Mouse (Mus musculus): ENCODE measurements around the gene Lhcgr. TPM values are rescaled to one million over a fixed set of nuclear protein-coding genes. Genes with fewer than 3 reads are reported as not detected.
A peak's percentile ranks its signal among the peaks of the same experiment; 100 is the strongest.

The Lhcgr gene
- total and polyA plus RNA-seq, 2 experiments from 2014 or later = 0.95 to 1.2 TPM

DNA sequence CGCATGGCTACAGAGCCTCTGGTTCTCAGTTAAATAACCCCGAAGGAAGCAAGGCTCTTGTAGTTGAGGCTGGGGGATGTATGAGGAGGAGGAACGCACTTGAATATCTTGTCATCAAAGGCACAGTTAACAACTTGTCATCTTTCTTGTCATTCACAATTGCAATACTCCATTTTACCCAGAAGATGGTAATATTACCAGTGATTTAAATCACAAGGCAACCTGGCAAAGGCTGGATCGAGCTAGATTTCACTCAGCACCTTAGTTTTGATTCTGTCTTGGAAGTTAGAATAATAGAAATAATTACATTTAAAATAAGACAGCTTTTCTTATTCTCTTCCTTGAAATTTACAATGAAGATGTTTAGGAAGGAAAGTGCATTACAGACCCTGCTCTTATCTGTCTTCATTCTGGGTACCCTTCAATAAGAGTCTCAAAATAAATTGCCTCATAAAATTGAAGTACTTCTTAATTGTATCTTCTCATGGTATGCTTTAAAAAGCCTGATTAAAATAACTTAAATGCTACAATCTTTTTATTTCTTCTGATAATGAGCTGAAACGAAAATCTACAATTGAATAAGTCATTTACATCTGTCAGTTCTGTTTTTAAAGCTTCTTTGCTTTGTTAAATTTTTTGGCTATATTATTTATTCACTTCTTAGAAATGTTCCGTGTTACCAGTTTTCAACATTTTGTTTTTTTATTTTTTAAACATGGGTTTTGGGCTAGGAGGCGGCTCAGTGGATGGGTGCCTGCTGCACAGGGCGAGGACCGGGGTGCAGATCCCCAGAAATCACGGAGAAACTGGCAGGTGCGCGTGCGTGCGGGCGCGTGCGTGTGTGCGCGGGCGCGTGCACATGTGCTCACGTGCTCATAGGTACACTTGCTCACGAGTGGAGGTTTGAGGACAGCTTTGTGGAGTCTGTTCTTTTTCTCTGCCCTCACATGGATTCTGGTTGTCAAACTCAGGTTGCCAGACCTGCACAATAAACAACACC lies 116.2 kb downstream of the Lhcgr start:
- peak; percentile 70 for DNase-seq
- 80% methylated on average over 23 of the region's 23 CpGs for WGBS
- 0 out of 2 replicates have a peak overlapping the region, but pooled peaks have one; percentile 4 for H3K27ac ChIP-seq (ENCODE audit: low read depth, low read length)

DNA sequence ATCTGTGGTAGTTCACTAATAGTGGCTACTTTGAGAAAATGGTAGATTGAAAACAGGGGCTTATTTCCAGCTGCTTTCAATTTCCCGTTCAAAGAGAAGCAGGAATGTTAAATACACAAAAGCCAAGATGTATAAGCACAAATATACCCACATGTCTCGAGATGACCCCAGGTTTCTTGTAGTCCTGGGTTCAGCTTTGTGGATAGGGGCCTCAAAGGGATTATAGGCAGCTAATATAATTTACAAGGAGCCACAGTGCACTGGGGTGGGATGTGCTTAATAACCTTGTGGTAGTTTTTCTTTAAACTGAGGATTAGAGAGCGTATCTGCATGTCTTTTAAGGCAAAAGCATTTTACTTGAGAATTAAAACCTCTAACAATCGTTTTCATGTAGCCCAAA lies 121.0 kb downstream of the Lhcgr start:
- no peaks in the 10 kb centered on the region for H3K9me3 ChIP-seq (ENCODE audit: low read length)
- no peak for TF ChIP-seq CTCF (IDR thresholded peaks at IDR 0.05; ENCODE audit: low read depth)
- no peak for DNase-seq

More for the DNA sequence above, 116.2 kb downstream of the Lhcgr start:
- Histone ChIP-seq H3K36me3 (ENCODE audit: insufficient read depth) (no peaks in the 10 kb centered on the region), H3K27me3 (ENCODE audit: insufficient read depth, low read length) (no peaks in the 10 kb centered on the region), H3K4me2 (ENCODE audit: low read depth) (no peak overlapping the region), H3K9me3 (ENCODE audit: low read length) (no peaks in the 10 kb centered on the region), H3K4me3 (ENCODE audit: low read depth, low read length) (no peak overlapping the region), H3K4me1 (ENCODE audit: insufficient read depth) (no peaks in the 10 kb centered on the region), H3K9ac (no peak overlapping the region)
- ATAC-seq = peak; percentile 84
- TF ChIP-seq CTCF (IDR thresholded peaks at IDR 0.05; ENCODE audit: low read depth) = peak; percentile 64

DNA sequence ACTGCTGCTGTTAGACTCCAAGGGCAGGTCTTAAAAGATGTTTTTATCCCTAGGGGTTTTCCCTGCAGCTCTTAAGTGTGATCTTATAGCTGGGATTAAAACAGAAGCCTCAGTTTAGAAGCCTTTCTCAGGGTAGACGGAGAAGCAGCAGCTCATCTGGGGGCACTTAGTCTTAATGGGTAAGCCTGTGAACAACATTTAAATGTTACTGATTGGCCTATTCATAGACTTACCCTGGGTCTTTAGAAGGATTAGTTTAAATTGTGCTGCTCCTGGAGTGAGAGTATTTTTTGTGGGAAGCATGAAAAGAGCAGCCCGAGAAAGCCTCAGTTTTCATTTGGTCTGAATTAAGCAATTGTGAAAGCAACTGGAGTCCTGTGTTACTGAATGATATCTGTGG lies 121.9 kb downstream of the Lhcgr start:
- no peaks in the 10 kb centered on the region for H3K9me3 ChIP-seq (ENCODE audit: low read length)
- H3K4me2 ChIP-seq (ENCODE audit: low read depth) = no peak overlapping the region
- peak; percentile 23 for DNase-seq
- no peaks in the 10 kb centered on the region for H3K36me3 ChIP-seq (ENCODE audit: insufficient read depth)
- no peak for TF ChIP-seq CTCF (IDR thresholded peaks at IDR 0.05; ENCODE audit: low read depth)
- H3K27me3 ChIP-seq (ENCODE audit: insufficient read depth, low read length) = no peaks in the 10 kb centered on the region
- no peaks in the 10 kb centered on the region for H3K4me1 ChIP-seq (ENCODE audit: insufficient read depth)
- H3K27ac ChIP-seq (ENCODE audit: low read depth, low read length) = no peak overlapping the region
- WGBS = 19% methylated on average over 2 of the region's 2 CpGs
- no peak overlapping the region for H3K4me3 ChIP-seq (ENCODE audit: low read depth, low read length)
- peak; percentile 68 for ATAC-seq
- no peak overlapping the region; the same call in 1 of the 2 replicates for H3K9ac ChIP-seq

More for the DNA sequence above, 121.0 kb downstream of the Lhcgr start:
- H3K9ac ChIP-seq = no peak overlapping the region
- H3K4me2 ChIP-seq (ENCODE audit: low read depth) = no peak overlapping the region
- no peaks in the 10 kb centered on the region for H3K36me3 ChIP-seq (ENCODE audit: insufficient read depth)
- H3K27me3 ChIP-seq (ENCODE audit: insufficient read depth, low read length) = no peaks in the 10 kb centered on the region
- no peaks in the 10 kb centered on the region for H3K4me1 ChIP-seq (ENCODE audit: insufficient read depth)
- no peak overlapping the region for H3K4me3 ChIP-seq (ENCODE audit: low read depth, low read length)
- WGBS = 42% methylated on average over 4 of the region's 4 CpGs
- ATAC-seq = no peak
- H3K27ac ChIP-seq (ENCODE audit: low read depth, low read length) = no peak overlapping the region

DNA sequence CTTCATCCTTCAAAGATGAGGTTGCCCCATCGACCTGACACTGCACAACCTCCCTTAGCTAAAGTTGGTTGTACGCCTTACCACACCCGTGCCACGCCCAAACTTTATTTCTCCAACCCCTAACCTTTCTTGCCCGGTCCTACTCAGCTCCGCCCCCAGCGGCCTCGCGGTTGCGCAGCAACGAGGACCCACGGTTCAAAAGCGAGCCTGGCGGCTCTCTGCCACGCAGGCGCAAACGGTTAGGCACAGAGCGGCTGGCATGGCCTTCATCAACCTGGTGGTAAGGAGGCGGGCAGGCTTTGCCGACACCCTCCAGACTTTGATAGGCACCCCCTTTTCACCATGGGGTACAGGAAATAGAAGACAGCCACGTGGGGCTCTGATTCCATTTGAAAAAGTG lies 123.3 kb downstream of the Lhcgr start, which contains the start of gene Gtf2a1l:
Gtf2a1l (plus strand) TSS at position 209 of the 400 bp plus-strand sequence.
- H3K4me3 ChIP-seq (ENCODE audit: low read depth, low read length) = peak within 1 kb of the TSS; percentile 7; the same call in 1 of the 2 replicates
- no peak within 1 kb of the TSS for H3K9ac ChIP-seq
- H3K4me2 ChIP-seq (ENCODE audit: low read depth) = peak within 1 kb of the TSS; percentile 31

More for the DNA sequence above, 123.3 kb downstream of the Lhcgr start, which contains the start of gene Gtf2a1l:
- H3K27me3 ChIP-seq (ENCODE audit: insufficient read depth, low read length) = no peaks in the 10 kb centered on the region
- ATAC-seq = peak; percentile 62
- WGBS = 27% methylated on average over 21 of the region's 21 CpGs
- DNase-seq = peak; percentile 38
- H3K4me1 ChIP-seq (ENCODE audit: insufficient read depth) = no peaks in the 10 kb centered on the region
- no peak within 1 kb of the TSS for H3K27ac ChIP-seq (ENCODE audit: low read depth, low read length)
- TF ChIP-seq CTCF (IDR thresholded peaks at IDR 0.05; ENCODE audit: low read depth) = peak; percentile 22; the same call in 1 of the 2 replicates
- no peaks in the 10 kb centered on the region for H3K9me3 ChIP-seq (ENCODE audit: low read length)
- H3K36me3 ChIP-seq (ENCODE audit: insufficient read depth) = no peaks in the 10 kb centered on the region

Other genes with a start within 250 kb of the Lhcgr start
- gene Ston1, start 194.3 kb downstream of the Lhcgr start, total RNA-seq (2014; rRNA removed) = 1.4 and 2.2 TPM in 2 replicates
- gene Ston1, start 194.3 kb downstream of the Lhcgr start, polyA plus RNA-seq (2015; fragmentation: Nextera tagmentation; extraction: Ambion mirVana) = 0.52 and 1.5 TPM in 2 replicates
- 0.24 and 0.69 TPM in 2 replicates for gene Gtf2a1l, start 123.3 kb downstream of the Lhcgr start, total RNA-seq (2014; rRNA removed)
- 0.44 and 0.52 TPM in 2 replicates for gene Gtf2a1l, start 123.3 kb downstream of the Lhcgr start, polyA plus RNA-seq (2015; fragmentation: Nextera tagmentation; extraction: Ambion mirVana)